Mouse (Mus musculus) small intestine, adult 2 months (tissue): Measurements from ENCODE around the gene Efna2.

Source experiments
- CTCF ChIP-seq: fragments of 200-500 bp; IDR thresholded peaks from 2 replicates; pipeline ENCODE4 v1.5.1; 2012; ENCODE audit warnings: low read depth, mild to moderate bottlenecking, control low read depth, inconsistent platforms, low read length, moderate library complexity, mixed read lengths; ENCODE audit not compliant: insufficient replicate concordance, insufficient read length; ENCODE audit errors: extremely low read depth
- POLR2A ChIP-seq: fragments of 200-500 bp; IDR thresholded peaks from 2 replicates; pipeline ENCODE4 v1.6.1; 2012; ENCODE audit warnings: low read depth, mild to moderate bottlenecking, control low read depth, inconsistent platforms, low read length, moderate library complexity

DNA sequence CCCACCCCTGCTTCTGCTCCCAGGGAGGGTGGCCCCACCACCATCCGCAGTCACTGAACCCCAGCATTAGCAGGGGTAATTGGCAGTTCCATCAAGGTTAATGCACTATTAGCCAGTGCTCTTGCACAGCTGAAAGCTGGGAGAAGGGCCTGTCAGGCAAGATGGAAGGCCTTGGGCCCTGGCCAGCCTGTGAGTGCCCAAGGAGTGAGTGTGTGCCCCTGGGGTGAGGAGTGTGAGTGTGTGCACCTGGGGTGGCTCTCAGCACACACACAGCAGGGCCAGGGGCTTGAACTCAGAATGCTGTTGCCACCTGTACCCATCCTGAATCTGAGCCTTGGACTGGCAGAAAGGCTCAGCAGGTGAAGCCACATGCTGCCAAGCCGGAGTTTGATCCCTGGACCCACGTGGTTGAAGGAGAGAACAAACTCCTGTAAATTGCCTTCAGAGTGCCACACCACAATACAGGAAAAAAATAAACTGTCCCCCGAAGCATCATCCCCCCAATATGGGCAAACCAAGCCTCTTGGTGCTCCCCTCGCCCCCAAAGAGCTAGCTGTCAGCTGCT, 2.9 kb upstream of the Efna2 start:
- TF ChIP-seq CTCF (no peak), POLR2A (no peak)
